Mouse (Mus musculus): ENCODE results near the gene Klk1. TPM values are rescaled to one million over a fixed set of nuclear protein-coding genes. Genes with fewer than 3 reads are reported as not detected.
A peak's percentile ranks its signal among the peaks of the same experiment; 100 is the strongest.
"Not testable (repeated sequence)": the region's sequence is repeated elsewhere in the genome, so short reads cannot be mapped to it uniquely, and the experiment has no call there.

Gene Klk1
- polyA plus RNA-seq, 1 experiment from 2014 or later = not detected

DNA sequence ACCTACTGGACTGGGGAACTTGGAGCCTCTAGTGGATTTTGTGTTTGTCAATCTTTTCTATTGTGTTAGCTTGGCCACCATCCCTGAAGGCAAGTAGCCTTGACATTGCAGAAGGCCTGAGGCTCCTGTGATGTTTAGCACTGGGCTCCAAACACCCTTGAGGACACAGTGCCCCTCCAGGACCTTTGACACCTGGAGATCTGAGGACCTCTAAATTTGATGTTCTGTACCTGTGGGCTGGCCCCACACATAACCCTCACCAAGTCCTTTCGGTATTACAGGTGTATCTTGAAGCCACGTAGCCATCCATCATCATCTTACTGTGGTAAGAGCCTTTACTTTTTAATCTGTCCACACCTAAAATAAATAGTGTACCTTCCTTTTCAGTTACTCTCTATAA, 22.8 kb downstream of the Klk1 start:
- peak overlapping the region; percentile 95 for H3K9ac ChIP-seq (ENCODE audit: low read length)
- H3K27me3 ChIP-seq (ENCODE audit: control insufficient read depth, insufficient read depth, low read depth, low read length) = no peaks in the 10 kb centered on the region
- peaks cover 27% of the 10 kb centered on the region for H3K36me3 ChIP-seq (ENCODE audit: control insufficient read depth, insufficient read depth, low read length)
- H3K4me2 ChIP-seq (ENCODE audit: low read depth, low read length) = peak overlapping the region; percentile 54
- 89% methylated on average over 2 of the region's 2 CpGs for WGBS
- H3K27ac ChIP-seq (ENCODE audit: low read length) = no peak overlapping the region
- ATAC-seq (ENCODE audit: low read depth) = no peak
- H3K9me3 ChIP-seq (ENCODE audit: control insufficient read depth, low read length) = no peaks in the 10 kb centered on the region
- peaks cover 10% of the 10 kb centered on the region for H3K4me1 ChIP-seq (replicated peaks; ENCODE audit: control insufficient read depth, insufficient read depth, low read length)
- peak overlapping the region; percentile 84 for H3K4me3 ChIP-seq (ENCODE audit: low read length)

DNA sequence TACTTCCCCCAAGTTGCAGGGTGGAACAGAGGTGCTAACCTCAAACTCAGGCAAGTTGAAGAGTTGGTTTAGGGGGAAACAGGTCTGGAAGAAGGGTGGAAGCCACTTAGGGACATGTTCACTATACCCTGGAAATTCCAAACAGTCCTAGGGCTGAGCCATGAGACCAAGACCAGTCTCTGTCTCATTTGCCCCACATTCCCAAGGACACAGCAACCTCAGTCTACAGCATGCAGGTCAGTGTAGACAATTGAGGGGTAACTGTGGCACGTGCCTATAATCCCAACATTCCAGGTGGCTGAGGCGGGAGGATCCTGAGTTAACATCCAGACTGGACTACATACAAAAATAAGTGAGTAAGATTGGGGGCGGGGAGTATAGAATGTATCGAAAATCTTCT, 24.1 kb downstream of the Klk1 start:
- ATAC-seq (ENCODE audit: low read depth) = no peak
- Histone ChIP-seq H3K4me3 (ENCODE audit: low read length) (no peak overlapping the region), H3K27me3 (ENCODE audit: control insufficient read depth, insufficient read depth, low read depth, low read length) (no peaks in the 10 kb centered on the region), H3K4me2 (ENCODE audit: low read depth, low read length) (no peak overlapping the region), H3K27ac (ENCODE audit: low read length) (no peak overlapping the region), H3K9me3 (ENCODE audit: control insufficient read depth, low read length) (no peaks in the 10 kb centered on the region), H3K36me3 (ENCODE audit: control insufficient read depth, insufficient read depth, low read length) (peaks cover 28% of the 10 kb centered on the region), H3K4me1 (replicated peaks; ENCODE audit: control insufficient read depth, insufficient read depth, low read length) (peaks cover 10% of the 10 kb centered on the region), H3K9ac (ENCODE audit: low read length) (no peak overlapping the region)
- 89% methylated on average over 4 of the region's 4 CpGs for WGBS

DNA sequence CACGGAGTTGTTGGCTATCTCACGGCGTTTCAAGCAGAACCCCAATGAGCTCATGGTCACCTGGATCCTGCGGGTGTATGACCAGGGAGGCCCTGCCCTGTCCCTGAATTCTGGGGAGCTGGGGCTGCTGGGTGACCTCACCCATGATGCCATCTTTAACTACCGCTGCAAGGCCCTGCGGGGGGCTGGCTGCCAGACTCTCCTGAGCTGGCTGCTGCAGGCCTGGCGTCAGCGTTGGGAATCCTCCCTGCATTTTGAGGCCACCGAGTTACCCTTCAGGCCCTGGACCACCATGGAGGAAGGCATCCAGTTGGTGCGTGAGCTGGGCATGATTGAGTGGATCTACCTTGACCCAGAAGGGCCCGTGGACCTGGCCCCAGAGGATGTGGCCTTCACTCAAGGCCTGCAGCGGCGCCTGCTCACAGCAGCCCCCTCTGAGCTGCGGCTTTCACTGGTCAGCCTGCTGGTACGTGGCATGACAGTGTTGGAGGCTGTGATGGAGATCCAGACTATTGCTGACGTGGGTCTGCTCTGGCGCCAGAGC, 25.6 kb downstream of the Klk1 start:
- not testable (repeated sequence) for H3K27ac ChIP-seq (ENCODE audit: low read length); H3K4me2 ChIP-seq (ENCODE audit: low read depth, low read length); H3K9me3 ChIP-seq (ENCODE audit: control insufficient read depth, low read length); H3K27me3 ChIP-seq (ENCODE audit: control insufficient read depth, insufficient read depth, low read depth, low read length); H3K4me1 ChIP-seq (replicated peaks; ENCODE audit: control insufficient read depth, insufficient read depth, low read length); H3K9ac ChIP-seq (ENCODE audit: low read length); H3K4me3 ChIP-seq (ENCODE audit: low read length); ATAC-seq (ENCODE audit: low read depth)
- peaks cover 28% of the 10 kb centered on the region for H3K36me3 ChIP-seq (ENCODE audit: control insufficient read depth, insufficient read depth, low read length)
- 85% methylated on average over 17 of the region's 17 CpGs for whole genome bisulfite sequencing

DNA sequence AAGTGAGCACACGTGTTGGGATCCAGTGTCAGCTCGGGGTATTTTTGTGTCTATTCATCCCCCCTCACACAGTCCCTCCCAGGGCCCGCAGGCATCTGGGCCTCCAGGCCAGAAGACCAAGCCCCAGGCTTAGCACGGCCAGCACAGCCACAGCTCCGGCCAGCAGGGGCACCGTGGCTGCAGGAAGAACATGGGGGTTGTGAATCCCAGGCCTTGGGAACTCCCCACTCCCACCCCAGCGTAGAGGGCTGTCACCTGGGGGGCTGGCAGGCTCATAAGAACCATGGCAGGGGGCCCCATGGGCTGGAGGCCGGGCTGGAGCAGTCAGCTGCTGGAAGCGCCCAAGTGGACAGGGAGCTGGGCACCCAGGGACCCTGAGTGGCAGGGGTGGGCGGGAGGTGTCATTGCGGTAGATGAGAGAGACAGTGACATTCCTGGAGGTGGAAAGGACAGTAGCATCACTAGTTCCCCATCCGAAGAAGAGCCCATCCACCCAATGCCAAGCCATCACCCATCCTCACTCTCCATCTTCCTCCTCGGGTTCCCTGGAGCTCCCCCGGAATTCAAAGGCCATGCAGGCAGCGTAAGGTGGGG, 28.0 kb downstream of the Klk1 start:
- H3K9me3 ChIP-seq (ENCODE audit: control insufficient read depth, low read length) = no peaks in the 10 kb centered on the region
- peaks cover 28% of the 10 kb centered on the region for H3K36me3 ChIP-seq (ENCODE audit: control insufficient read depth, insufficient read depth, low read length)
- H3K27ac ChIP-seq (ENCODE audit: low read length) = no peak overlapping the region
- no peaks in the 10 kb centered on the region for H3K27me3 ChIP-seq (ENCODE audit: control insufficient read depth, insufficient read depth, low read depth, low read length)
- WGBS = 63% methylated on average over 15 of the region's 15 CpGs
- no peak overlapping the region for H3K4me3 ChIP-seq (ENCODE audit: low read length)
- no peak overlapping the region for H3K9ac ChIP-seq (ENCODE audit: low read length)
- H3K4me1 ChIP-seq (replicated peaks; ENCODE audit: control insufficient read depth, insufficient read depth, low read length) = peaks cover under 1% of the 10 kb centered on the region; the same call in 1 of the 2 replicates
- no peak overlapping the region for H3K4me2 ChIP-seq (ENCODE audit: low read depth, low read length)
- no peak for ATAC-seq (ENCODE audit: low read depth)

DNA sequence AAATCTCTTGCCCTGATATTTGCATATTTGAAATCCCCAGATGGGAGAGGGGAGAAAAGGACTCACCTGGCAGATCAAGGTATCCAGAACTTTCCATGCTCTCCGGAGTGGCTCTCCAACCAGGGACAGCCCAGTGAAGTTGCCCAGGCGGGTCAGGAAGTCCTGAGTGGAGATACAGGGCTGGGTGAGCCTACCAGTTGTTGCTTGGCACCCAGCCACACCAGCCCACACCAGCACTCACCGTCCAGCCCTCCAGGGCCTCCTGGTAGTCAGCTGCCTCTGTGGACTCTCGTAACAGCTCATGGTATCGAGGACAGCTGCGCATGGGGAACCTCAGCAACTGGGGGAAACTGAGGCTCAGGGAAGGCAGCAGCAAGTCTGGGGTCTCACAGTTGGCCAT, 29.8 kb downstream of the Klk1 start:
- ATAC-seq (ENCODE audit: low read depth) = no peak
- Histone ChIP-seq H3K36me3 (ENCODE audit: control insufficient read depth, insufficient read depth, low read length) (peaks cover 18% of the 10 kb centered on the region), H3K4me2 (ENCODE audit: low read depth, low read length) (no peak overlapping the region), H3K9me3 (ENCODE audit: control insufficient read depth, low read length) (no peaks in the 10 kb centered on the region), H3K27ac (ENCODE audit: low read length) (no peak overlapping the region), H3K4me3 (ENCODE audit: low read length) (no peak overlapping the region), H3K4me1 (replicated peaks; ENCODE audit: control insufficient read depth, insufficient read depth, low read length) (no peaks in the 10 kb centered on the region), H3K9ac (ENCODE audit: low read length) (no peak overlapping the region), H3K27me3 (ENCODE audit: control insufficient read depth, insufficient read depth, low read depth, low read length) (no peaks in the 10 kb centered on the region)
- WGBS = 61% methylated on average over 6 of the region's 6 CpGs

DNA sequence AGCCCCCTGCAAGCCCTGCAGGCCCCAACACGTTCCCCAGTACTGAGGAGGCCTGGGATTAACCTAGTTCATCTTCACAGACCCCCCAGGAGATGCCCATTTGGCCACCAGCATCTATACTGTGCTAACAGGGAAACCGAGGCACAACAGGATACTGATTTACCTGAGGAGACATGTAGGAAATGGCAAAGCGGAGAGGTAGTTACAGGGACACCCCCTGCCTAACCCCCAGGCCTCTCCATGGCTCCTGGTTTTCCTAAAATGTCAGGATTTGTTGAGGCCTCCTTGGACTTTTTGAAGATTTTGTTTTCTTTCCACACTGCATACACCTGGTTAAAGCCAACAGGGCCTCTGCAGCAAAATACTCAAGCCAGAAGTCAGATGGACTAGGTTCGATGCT, 32.1 kb downstream of the Klk1 start, which contains the start of gene Acp4:
Gene Acp4 (minus strand): TSS at position 101 of the 400 bp plus-strand sequence.
- H3K9me3 ChIP-seq (ENCODE audit: control insufficient read depth, low read length) = no peaks in the 10 kb centered on the region
- 73% methylated on average over 4 of the region's 4 CpGs for WGBS
- no peak within 1 kb of the TSS for H3K27ac ChIP-seq (ENCODE audit: low read length)
- no peak within 1 kb of the TSS for H3K4me2 ChIP-seq (ENCODE audit: low read depth, low read length)
- no peak within 1 kb of the TSS for H3K4me3 ChIP-seq (ENCODE audit: low read length)
- H3K9ac ChIP-seq (ENCODE audit: low read length) = no peak within 1 kb of the TSS
- peaks cover 8% of the 10 kb centered on the region for H3K36me3 ChIP-seq (ENCODE audit: control insufficient read depth, insufficient read depth, low read length)
- no peaks in the 10 kb centered on the region; the same call in 1 of the 2 replicates for H3K27me3 ChIP-seq (ENCODE audit: control insufficient read depth, insufficient read depth, low read depth, low read length)
- H3K4me1 ChIP-seq (replicated peaks; ENCODE audit: control insufficient read depth, insufficient read depth, low read length) = no peaks in the 10 kb centered on the region
- ATAC-seq (ENCODE audit: low read depth) = no peak

DNA sequence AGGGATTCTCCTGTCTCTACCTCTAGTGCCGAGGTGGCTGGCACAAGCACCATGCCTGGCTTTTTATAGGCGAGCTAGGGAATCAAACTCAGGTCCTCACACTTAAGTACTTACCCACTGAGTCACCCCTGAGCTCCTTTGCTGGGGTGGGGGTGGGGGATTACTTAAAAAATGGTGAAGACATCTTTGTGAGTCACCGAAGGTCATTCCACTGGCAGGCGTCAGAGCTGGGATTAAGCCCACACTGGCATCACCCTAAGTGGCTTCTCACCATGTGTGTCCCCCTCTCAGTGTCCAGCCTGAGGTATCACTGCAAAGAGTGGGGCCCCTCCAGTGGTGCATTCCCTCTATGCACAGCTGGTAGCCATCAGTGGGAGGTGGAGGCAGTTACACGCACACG, 35.2 kb downstream of the Klk1 start:
- Histone ChIP-seq H3K36me3 (ENCODE audit: control insufficient read depth, insufficient read depth, low read length) (no peaks in the 10 kb centered on the region), H3K4me2 (ENCODE audit: low read depth, low read length) (no peak overlapping the region), H3K9me3 (ENCODE audit: control insufficient read depth, low read length) (no peaks in the 10 kb centered on the region), H3K27me3 (ENCODE audit: control insufficient read depth, insufficient read depth, low read depth, low read length) (no peaks in the 10 kb centered on the region; the same call in 1 of the 2 replicates), H3K27ac (ENCODE audit: low read length) (no peak overlapping the region), H3K9ac (ENCODE audit: low read length) (no peak overlapping the region), H3K4me1 (replicated peaks; ENCODE audit: control insufficient read depth, insufficient read depth, low read length) (no peaks in the 10 kb centered on the region), H3K4me3 (ENCODE audit: low read length) (no peak overlapping the region)
- no peak for ATAC-seq (ENCODE audit: low read depth)
- WGBS = 74% methylated on average over 6 of the region's 6 CpGs

DNA sequence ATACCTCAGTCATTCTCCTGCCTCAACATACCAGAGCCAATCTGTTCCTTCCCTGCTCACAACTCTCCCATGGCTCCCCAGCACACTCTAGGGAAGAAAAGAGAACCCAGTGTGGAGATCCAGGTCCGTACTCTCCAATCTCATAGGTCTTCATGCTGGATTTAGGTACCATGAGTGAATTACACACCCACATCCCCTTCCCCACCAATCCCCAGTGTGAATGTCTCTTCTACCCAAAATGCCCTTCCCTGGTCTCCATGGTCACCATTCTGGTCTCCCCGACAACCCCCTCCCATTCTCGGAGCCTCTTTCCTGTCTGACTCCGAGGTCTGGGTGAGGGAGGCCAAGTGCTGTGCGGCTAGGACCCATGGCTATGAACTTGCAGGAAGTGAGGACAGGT, 36.0 kb downstream of the Klk1 start, which contains the start of gene Gm15517:
Gene Gm15517 (plus strand): TSS at position 301 of the 400 bp plus-strand sequence.
- no peak for ATAC-seq (ENCODE audit: low read depth)
- Histone ChIP-seq H3K9ac (ENCODE audit: low read length) (no peak within 1 kb of the TSS), H3K9me3 (ENCODE audit: control insufficient read depth, low read length) (no peaks in the 10 kb centered on the region), H3K36me3 (ENCODE audit: control insufficient read depth, insufficient read depth, low read length) (no peaks in the 10 kb centered on the region), H3K4me3 (ENCODE audit: low read length) (no peak within 1 kb of the TSS), H3K4me1 (replicated peaks; ENCODE audit: control insufficient read depth, insufficient read depth, low read length) (no peaks in the 10 kb centered on the region), H3K4me2 (ENCODE audit: low read depth, low read length) (no peak within 1 kb of the TSS), H3K27me3 (ENCODE audit: control insufficient read depth, insufficient read depth, low read depth, low read length) (no peaks in the 10 kb centered on the region; the same call in 1 of the 2 replicates), H3K27ac (ENCODE audit: low read length) (no peak within 1 kb of the TSS)
- WGBS = 36% methylated on average over 5 of the region's 5 CpGs

DNA sequence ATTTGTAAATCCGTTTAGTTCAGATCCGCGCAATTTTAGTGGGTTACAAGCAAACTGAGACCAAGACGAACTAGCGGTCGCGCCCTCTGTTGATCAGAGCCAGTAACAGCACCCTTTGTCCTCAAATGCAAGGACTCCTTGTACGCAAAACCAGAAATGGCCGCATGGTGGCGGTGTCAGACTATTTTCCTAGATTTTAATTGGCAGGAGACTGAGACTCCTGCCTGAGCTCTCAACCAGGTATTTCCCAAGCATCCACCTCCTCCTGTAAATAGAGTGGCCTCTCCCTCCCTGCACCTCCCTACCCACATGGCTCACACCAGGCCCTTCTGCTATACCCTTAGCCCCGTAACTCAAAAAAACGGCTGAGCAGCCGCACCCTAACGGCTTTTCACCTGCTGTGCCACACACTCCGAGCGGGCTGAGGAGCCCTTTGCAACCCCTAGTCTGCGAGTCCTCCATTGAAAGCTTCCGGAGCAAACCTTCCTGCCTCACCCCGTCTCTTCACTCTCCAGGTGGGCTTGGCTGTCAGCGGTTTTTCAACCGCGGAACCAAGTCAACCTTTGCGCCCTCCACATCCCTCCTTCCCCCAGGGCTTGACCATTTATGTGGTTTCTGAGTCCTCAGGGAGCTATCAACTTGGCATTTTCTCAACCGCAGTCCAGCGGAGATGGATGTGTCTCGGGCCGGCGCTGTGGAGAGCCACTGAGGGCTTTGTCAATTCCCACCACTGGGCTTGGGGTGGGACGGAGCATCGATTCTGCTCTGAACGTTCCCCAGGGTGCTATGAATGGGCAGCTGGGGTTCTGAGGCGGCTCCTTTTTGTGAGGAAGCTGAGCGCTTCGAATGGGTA, 37.9 kb downstream of the Klk1 start:
- H3K4me2 ChIP-seq (ENCODE audit: low read depth, low read length) = peak overlapping the region; percentile 37
- H3K27ac ChIP-seq (ENCODE audit: low read length) = no peak overlapping the region
- no peaks in the 10 kb centered on the region for H3K9me3 ChIP-seq (ENCODE audit: control insufficient read depth, low read length)
- 0 out of 2 replicates have a peak overlapping the region, but pooled peaks have one; percentile 2 for H3K4me3 ChIP-seq (ENCODE audit: low read length)
- peak; percentile 92 for ATAC-seq (ENCODE audit: low read depth)
- no peak overlapping the region for H3K9ac ChIP-seq (ENCODE audit: low read length)
- no peaks in the 10 kb centered on the region for H3K36me3 ChIP-seq (ENCODE audit: control insufficient read depth, insufficient read depth, low read length)
- WGBS = 2% methylated on average over 34 of the region's 34 CpGs
- no peaks in the 10 kb centered on the region for H3K4me1 ChIP-seq (replicated peaks; ENCODE audit: control insufficient read depth, insufficient read depth, low read length)
- no peaks in the 10 kb centered on the region; the same call in 1 of the 2 replicates for H3K27me3 ChIP-seq (ENCODE audit: control insufficient read depth, insufficient read depth, low read depth, low read length)

All from lung, embryonic 16.5 days (tissue).